Mouse (Mus musculus) adrenal gland, adult 8-10 months (tissue): ENCODE data around the gene Krtap5-1. TPM values are rescaled to one million over a fixed set of nuclear protein-coding genes. Genes with fewer than 3 reads are reported as not detected.
"Not testable (repeated sequence)": the region's sequence is repeated elsewhere in the genome, so short reads cannot be mapped to it uniquely, and the experiment has no call there.

Experiments
- DNase-seq: peaks from one replicate; pipeline ENCODE4 v3.0.0; 2022
- total RNA-seq, 4 experiments: library from RNA; stranded (reverse); gene quantifications; 2 replicates each; pipeline ENCODE4 v1.2.4; 2022

Gene Krtap5-1
- total RNA-seq, 4 experiments from 2014 or later: not detected

GRCm38 (mm10) chr7:142296108-142296507 lies 810 bp downstream of the Krtap5-1 start:
- DNase-seq: not testable (repeated sequence)

GRCm38 (mm10) chr7:142295418-142295817 lies 1.5 kb downstream of the Krtap5-1 start:
- no peak for DNase-seq

GRCm38 (mm10) chr7:142293851-142294250 lies 3.1 kb downstream of the Krtap5-1 start:
- not testable (repeated sequence) for DNase-seq

- not testable (repeated sequence) for DNase-seq
These were observed 10.9 kb downstream of the Krtap5-1 start for GRCm38 (mm10) chr7:142285910-142286612.

GRCm38 (mm10) chr7:142285130-142285835 lies 11.6 kb downstream of the Krtap5-1 start:
- DNase-seq: peak; percentile 34

- DNase-seq: peak; percentile 84
These were observed 12.3 kb downstream of the Krtap5-1 start for GRCm38 (mm10) chr7:142284615-142285080.

GRCm38 (mm10) chr7:142284023-142284591 lies 12.8 kb downstream of the Krtap5-1 start:
- DNase-seq: peak; percentile 37

GRCm38 (mm10) chr7:142282847-142283246 lies 14.1 kb downstream of the Krtap5-1 start:
- peak; percentile 21 for DNase-seq

- DNase-seq: not testable (repeated sequence)
These were observed 17.6 kb downstream of the Krtap5-1 start for GRCm38 (mm10) chr7:142279291-142279690.

GRCm38 (mm10) chr7:142278183-142278582 lies 18.7 kb downstream of the Krtap5-1 start:
- not testable (repeated sequence) for DNase-seq

- not testable (repeated sequence) for DNase-seq
These were observed 22.7 kb downstream of the Krtap5-1 start, which contains the start of gene Gm4559 for GRCm38 (mm10) chr7:142274263-142274662. Gene Gm4559 (minus strand): TSS chr7:142274363.

- DNase-seq: not testable (repeated sequence)
These were observed 38.7 kb downstream of the Krtap5-1 start, which contains the start of gene Gm2431 for GRCm38 (mm10) chr7:142258254-142258653. Gene Gm2431 (minus strand): TSS chr7:142258354.

GRCm38 (mm10) chr7:142255517-142255916 lies 41.4 kb downstream of the Krtap5-1 start:
- DNase-seq: peak; percentile 5

- no peak for DNase-seq
These were observed 47.1 kb downstream of the Krtap5-1 start for GRCm38 (mm10) chr7:142249824-142250223.

Other genes with a start within 250 kb of the Krtap5-1 start
- gene Mob2, start 236.1 kb downstream of the Krtap5-1 start, total RNA-seq: 10 to 100 TPM; 52.8 to 65.8 (median 57.6) TPM
- 10 to 100 TPM in 3 of 4 experiments, 1 to 10 TPM in 1; 4.6 to 18.1 (median 14.3) TPM for gene Dusp8, start 201.3 kb downstream of the Krtap5-1 start, total RNA-seq
- not detected for gene Gm45618, start 176.4 kb downstream of the Krtap5-1 start, total RNA-seq
- not detected for gene Gm39115, start 161.1 kb downstream of the Krtap5-1 start, total RNA-seq
- gene Gm45337, start 152.5 kb downstream of the Krtap5-1 start, total RNA-seq: not detected
- not detected for gene Gm29735, start 140.0 kb downstream of the Krtap5-1 start, total RNA-seq
- not detected for gene Gm4553, start 131.4 kb downstream of the Krtap5-1 start, total RNA-seq
- gene Krtap5-2, start 121.1 kb downstream of the Krtap5-1 start, total RNA-seq: not detected
- not detected for gene Gm10153, start 106.7 kb downstream of the Krtap5-1 start, total RNA-seq
- not detected for gene Krtap5-3, start 95.8 kb downstream of the Krtap5-1 start, total RNA-seq
- gene Gm7579, start 85.3 kb downstream of the Krtap5-1 start, total RNA-seq: not detected
- gene Krtap5-5, start 67.1 kb downstream of the Krtap5-1 start, total RNA-seq: not detected
- gene Gm40460, start 56.0 kb downstream of the Krtap5-1 start, total RNA-seq: not detected
- gene Gm2431, start 38.8 kb downstream of the Krtap5-1 start, total RNA-seq: not detected
- not detected for gene Gm4559, start 22.8 kb downstream of the Krtap5-1 start, total RNA-seq
- not detected for gene Krtap5-4, start 6.4 kb upstream of the Krtap5-1 start, total RNA-seq
- 1 to 10 TPM; 2.7 to 7.8 (median 5.3) TPM for gene Ifitm10, start 76.6 kb upstream of the Krtap5-1 start, total RNA-seq
- 10 to 100 TPM in 3 of 4 experiments, 1 to 10 TPM in 1; 9.0 to 16.1 (median 11.0) TPM for gene Gm49369, start 85.5 kb upstream of the Krtap5-1 start, total RNA-seq
- gene Ctsd, start 90.9 kb upstream of the Krtap5-1 start, total RNA-seq: 1,000 to 10,000 TPM in 2 of 4 experiments, 100 to 1,000 TPM in 2; 808 to 1,559 (median 1,212) TPM
- 1 to 10 TPM in 1 of 4 experiments, not detected in 3; 1.2 TPM for gene Syt8, start 137.7 kb upstream of the Krtap5-1 start, total RNA-seq
- gene Tnni2, start 144.7 kb upstream of the Krtap5-1 start, total RNA-seq: 1 to 10 TPM in 1 of 4 experiments, under 1 TPM in 3; 0.43 to 1.1 (median 0.85) TPM
- 10 to 100 TPM; 18.1 to 31.9 (median 21.4) TPM for gene Lsp1, start 163.7 kb upstream of the Krtap5-1 start, total RNA-seq
- gene Tnnt3, start 201.7 kb upstream of the Krtap5-1 start, total RNA-seq: 1 to 10 TPM in 3 of 4 experiments, not detected in 1; 1.1 to 1.5 (median 1.3) TPM
- 10 to 100 TPM in 1 of 4 experiments, 1 to 10 TPM in 3; 2.2 to 13.7 (median 4.8) TPM for gene Mrpl23, start 235.6 kb upstream of the Krtap5-1 start, total RNA-seq